16 mouse cellular contexts compared by ENCODE assay signal in the genomic region with DNA sequence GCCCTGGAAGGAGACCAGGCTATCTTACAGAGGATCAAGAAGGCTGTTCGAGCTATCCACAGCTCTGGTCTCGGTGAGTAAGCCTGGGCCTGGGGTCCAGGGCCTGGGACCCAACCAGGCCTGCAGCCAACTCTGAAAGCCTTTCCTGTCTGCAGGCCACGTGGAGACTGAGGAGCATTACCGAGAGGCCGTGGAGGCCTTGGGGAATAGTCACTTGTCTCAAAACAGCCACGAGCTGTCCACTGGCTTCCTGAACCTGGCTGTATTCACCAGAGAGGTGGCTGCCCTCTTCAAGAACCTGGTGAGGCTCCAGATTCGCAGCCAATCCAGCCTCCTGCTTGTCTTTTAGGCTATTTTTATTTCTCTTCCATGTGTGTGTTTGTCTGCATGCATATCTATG. TPM values are rescaled to one million over a fixed set of nuclear protein-coding genes. Genes with fewer than 3 reads are reported as not detected.
A peak's percentile ranks its signal among the peaks of the same experiment; 100 is the strongest.
DNase-seq lines count a peak whose midpoint lies in the region; TF ChIP-seq lines count a peak whose summit lies in the region.
"Had no signal": no experiment of that assay in that cellular context is flagged by ENCODE, and none has a peak within 500 bp of the region (broad histone marks: within the 10 kb centered on the region; RNA-seq: fewer than 3 reads in every experiment).

No protein-coding gene starts in this region.

- H3K36me3 ChIP-seq in heart, adult 2 months (ENCODE audit: control insufficient read depth, insufficient read depth, low read length): no peaks in the 10 kb centered on the region
- H3K36me3 ChIP-seq: forebrain, embryonic 15.5 days; heart, embryonic 15.5 days; hindbrain, embryonic 12.5 days; kidney, embryonic 15.5 days had no signal

- H3K79me2 ChIP-seq in heart, adult 2 months (replicated peaks; ENCODE audit: control insufficient read depth, insufficient read depth, low read length): no peaks in the 10 kb centered on the region

- no peaks in the 10 kb centered on the region for H3K27me3 ChIP-seq in heart, adult 2 months (ENCODE audit: control insufficient read depth, insufficient read depth, low read length)
- H3K27me3 ChIP-seq: embryonic facial prominence, embryonic 12.5 days; forebrain, embryonic 15.5 days; heart, embryonic 15.5 days; hindbrain, embryonic 12.5 days; kidney, embryonic 15.5 days had no signal

- no peak overlapping the region for H3K4me3 ChIP-seq in heart, adult 2 months
- H3K4me3 ChIP-seq: embryonic facial prominence, embryonic 12.5 days; forebrain, embryonic 15.5 days; heart, embryonic 15.5 days; hindbrain, embryonic 12.5 days; kidney, embryonic 15.5 days had no signal

- peak overlapping the region; percentile 64 for H3K27ac ChIP-seq in heart, adult 2 months
- H3K27ac ChIP-seq: embryonic facial prominence, embryonic 12.5 days; forebrain, embryonic 15.5 days; heart, embryonic 15.5 days; hindbrain, embryonic 12.5 days; kidney, embryonic 15.5 days had no signal

- no peak for TF ChIP-seq POLR2A in heart, adult 2 months (IDR thresholded peaks at IDR 0.05; ENCODE audit: insufficient read depth, low read depth, low read length)

- no peak overlapping the region for H3K9ac ChIP-seq in heart, adult 2 months (ENCODE audit: low read depth, low read length)
- H3K9ac ChIP-seq: embryonic facial prominence, embryonic 12.5 days; forebrain, embryonic 15.5 days; heart, embryonic 15.5 days; hindbrain, embryonic 12.5 days; kidney, embryonic 15.5 days had no signal

- TF ChIP-seq CTCF in heart, adult 2 months (IDR thresholded peaks at IDR 0.05): no peak

- TF ChIP-seq EP300 in heart, adult 2 months (IDR thresholded peaks at IDR 0.05; ENCODE audit: insufficient read depth, low read depth, low read length): no peak

- 22% methylated on average over 7 of the region's 7 CpGs for WGBS in heart, adult 2 months

- intact Hi-C loops in heart, adult 2 months (cut with DNase I): no loop called here

- peak; percentile 31 to 38 for DNase-seq in adrenal gland, postnatal 36 days
- no peak for DNase-seq in adrenal gland, adult 18-20 months (ENCODE audit: low spot score in 2 of 2)
- DNase-seq in heart, adult 2 months: no peak
- no peak for DNase-seq in heart, adult 8-10 months (ENCODE audit: low spot score)
- DNase-seq in kidney, postnatal 10 days: peak; percentile 31
- no peak for DNase-seq in kidney, adult 9 months
- DNase-seq: cerebellum, adult 11-12 months; cerebellum, adult 9-10 months; cerebellum, postnatal 25 days; gastrocnemius, postnatal 10 days; heart, postnatal 14 days had no signal

- peaks cover 11% of the 10 kb centered on the region for H3K4me1 ChIP-seq in heart, adult 2 months (ENCODE audit: control insufficient read depth, insufficient read depth, low read length)

RNA-seq across cellular contexts. Expression of a gene that starts 20.1 kb away (rescaled TPM):
- total RNA-seq in adrenal gland, postnatal 36 days (2021): 1 to 10 TPM; 2.7 to 2.8 TPM
- 1 to 10 TPM; 1.5 to 4.7 TPM for total RNA-seq in adrenal gland, adult 18-20 months (2021)
- total RNA-seq in heart, adult 2 months (2021): 100 to 1,000 TPM; 112 to 138 TPM
- 46.9 and 48.7 TPM in 2 replicates for polyA plus RNA-seq in heart, adult 2 months (2012; rRNA removed)
- 100 to 1,000 TPM; 142 to 162 (median 148) TPM for total RNA-seq in heart, adult 8-10 months (2022)

RNA-seq across cellular contexts. Expression of a gene that starts 21.2 kb away (rescaled TPM):
- total RNA-seq in adrenal gland, postnatal 36 days (2021): 1 to 10 TPM; 1.7 to 2.1 TPM
- 1 to 10 TPM; 1.6 to 2.8 TPM for total RNA-seq in adrenal gland, adult 18-20 months (2021)
- 10 to 100 TPM in 1 of 2 experiments, 1 to 10 TPM in 1; 7.8 to 10.2 TPM for total RNA-seq in heart, adult 2 months (2021)
- polyA plus RNA-seq in heart, adult 2 months (2012; rRNA removed): 8.6 and 9.4 TPM in 2 replicates
- total RNA-seq in heart, adult 8-10 months (2022): 10 to 100 TPM in 1 of 4 experiments, 1 to 10 TPM in 3; 6.8 to 12.6 (median 9.1) TPM

RNA-seq across cellular contexts. Expression of a gene that starts 55.2 kb away (rescaled TPM):
- 1 to 10 TPM; 2.1 to 2.3 TPM for total RNA-seq in adrenal gland, postnatal 36 days (2021)
- total RNA-seq in adrenal gland, adult 18-20 months (2021): 1 to 10 TPM; 1.9 to 3.2 TPM
- 1 to 10 TPM in 1 of 2 experiments, under 1 TPM in 1; 0.65 to 5.3 TPM for total RNA-seq in heart, adult 2 months (2021)
- 0.41 and 1.3 TPM in 2 replicates for polyA plus RNA-seq in heart, adult 2 months (2012; rRNA removed)
- total RNA-seq in heart, adult 8-10 months (2022): 1 to 10 TPM in 1 of 4 experiments, under 1 TPM in 3; 0.38 to 2.1 (median 0.59) TPM

RNA-seq across cellular contexts. Expression of a gene that starts 57.1 kb away (rescaled TPM):
- 10 to 100 TPM; 17.0 to 21.4 TPM for total RNA-seq in adrenal gland, postnatal 36 days (2021)
- 10 to 100 TPM; 15.5 to 17.2 TPM for total RNA-seq in adrenal gland, adult 18-20 months (2021)
- total RNA-seq in heart, adult 2 months (2021): 10 to 100 TPM; 33.7 to 39.6 TPM
- polyA plus RNA-seq in heart, adult 2 months (2012; rRNA removed): 32.1 and 49.6 TPM in 2 replicates
- total RNA-seq in heart, adult 8-10 months (2022): 10 to 100 TPM; 31.3 to 46.4 (median 39.0) TPM

Comparison
In these comparisons a context has a peak if more than half of its experiments do, and no peak if none do; other contexts are left out.
1. DNase-seq: peak in adrenal gland, postnatal 36 days (2 of 2) and kidney, postnatal 10 days (single experiment); none in adrenal gland, adult 18-20 months (0 of 2), heart, adult 2 months (0 of 2), heart, adult 8-10 months (single experiment) and kidney, adult 9 months (single experiment).
2. RNA of a gene that starts 20.1 kb away (total RNA-seq): 142 to 162 TPM in heart, adult 8-10 months and 112 to 138 TPM in heart, adult 2 months; 1.5 to 4.7 TPM in adrenal gland, adult 18-20 months and 2.7 to 2.8 TPM in adrenal gland, postnatal 36 days; every median in the first group is over 10 times any median in the second.